Mouse (Mus musculus) cerebellum, adult 18-20 months (tissue): ENCODE results near the gene Fkbp1a.

ENCODE experiments used
- DNase-seq, 2 experiments: peaks; one replicate each; pipeline ENCODE4 v3.0.0; 2021

Fkbp1a gene

GRCm38 (mm10) chr2:151549615-151550121 is 7.4 kb downstream of the Fkbp1a start:
- DNase-seq: no peak

GRCm38 (mm10) chr2:151562930-151563921 is 20.9 kb downstream of the Fkbp1a start:
- no peak for DNase-seq

GRCm38 (mm10) chr2:151564006-151564405 is 21.7 kb downstream of the Fkbp1a start:
- DNase-seq: no peak

- DNase-seq: no peak
Observed at GRCm38 (mm10) chr2:151564986-151565385, 22.7 kb downstream of the Fkbp1a start.

GRCm38 (mm10) chr2:151566856-151567255 is 24.6 kb downstream of the Fkbp1a start:
- no peak for DNase-seq

- DNase-seq: no peak
Observed at GRCm38 (mm10) chr2:151569452-151569851, 27.2 kb downstream of the Fkbp1a start.

- no peak for DNase-seq
Observed at GRCm38 (mm10) chr2:151571873-151572700, 29.8 kb downstream of the Fkbp1a start, which contains the start of gene Sdcbp2. Gene Sdcbp2 (plus strand): TSS chr2:151572622.

GRCm38 (mm10) chr2:151573667-151574066 is 31.4 kb downstream of the Fkbp1a start:
- DNase-seq: no peak

- no peak for DNase-seq
Observed at GRCm38 (mm10) chr2:151574607-151575006, 32.3 kb downstream of the Fkbp1a start.

GRCm38 (mm10) chr2:151575119-151575698 is 32.9 kb downstream of the Fkbp1a start:
- peak; percentile 55 to 61 for DNase-seq

GRCm38 (mm10) chr2:151575699-151576389 is 33.6 kb downstream of the Fkbp1a start:
- DNase-seq: peak; percentile 93 to 95

GRCm38 (mm10) chr2:151579183-151579582 is 36.9 kb downstream of the Fkbp1a start:
- DNase-seq: no peak

- no peak for DNase-seq
Observed at GRCm38 (mm10) chr2:151580945-151581344, 38.7 kb downstream of the Fkbp1a start.

GRCm38 (mm10) chr2:151585934-151586333 is 43.7 kb downstream of the Fkbp1a start:
- no peak for DNase-seq

GRCm38 (mm10) chr2:151586807-151587206 is 44.5 kb downstream of the Fkbp1a start:
- DNase-seq: no peak

GRCm38 (mm10) chr2:151587306-151587705 is 45.0 kb downstream of the Fkbp1a start:
- no peak for DNase-seq

- no peak for DNase-seq
Observed at GRCm38 (mm10) chr2:151598068-151598467, 55.8 kb downstream of the Fkbp1a start.

GRCm38 (mm10) chr2:151602106-151602505 is 59.8 kb downstream of the Fkbp1a start:
- no peak for DNase-seq

GRCm38 (mm10) chr2:151603630-151604029 is 61.3 kb downstream of the Fkbp1a start:
- peak in 1 of 2 experiments; percentile 22 for DNase-seq

GRCm38 (mm10) chr2:151605437-151605987 is 63.2 kb downstream of the Fkbp1a start:
- peak; percentile 49 to 58 for DNase-seq

GRCm38 (mm10) chr2:151608435-151608834 is 66.2 kb downstream of the Fkbp1a start:
- peak; percentile 72 to 86 for DNase-seq

GRCm38 (mm10) chr2:151609974-151610373 is 67.7 kb downstream of the Fkbp1a start:
- DNase-seq: no peak
